Mouse (Mus musculus): ENCODE results near the gene Prpf31. TPM values are rescaled to one million over a fixed set of nuclear protein-coding genes. Genes with fewer than 3 reads are reported as not detected.
A peak's percentile ranks its signal among the peaks of the same experiment; 100 is the strongest.

The Prpf31 gene
- total and polyA plus RNA-seq, 2 experiments = 7.9 to 13.0 TPM

- Histone ChIP-seq H3K27ac (replicated peaks; ENCODE audit: insufficient read depth, low read depth, low read length) (0 out of 2 replicates have a peak overlapping the region, but pooled peaks have one; percentile 94), H3K4me1 (ENCODE audit: control insufficient read depth, insufficient read depth, low read length) (peaks cover 15% of the 10 kb centered on the region), H3K9ac (ENCODE audit: low read depth, low read length) (peak overlapping the region; percentile 98), H3K79me2 (ENCODE audit: control insufficient read depth, insufficient read depth, low read length) (peaks cover 24% of the 10 kb centered on the region), H3K27me3 (ENCODE audit: control insufficient read depth, insufficient read depth, low read length) (no peaks in the 10 kb centered on the region), H3K4me3 (ENCODE audit: insufficient read depth, low read depth, low read length) (peak overlapping the region; percentile 97), H3K36me3 (ENCODE audit: control insufficient read depth, insufficient read depth, low read length) (peaks cover 9% of the 10 kb centered on the region)
- DNase-seq (ENCODE audit: extremely low read depth, low read depth, low spot score) = no peak
- 10% methylated on average over 9 of the region's 9 CpGs for WGBS
- TF ChIP-seq POLR2A (IDR thresholded peaks at IDR 0.05; ENCODE audit: extremely low read depth, insufficient read depth, low read length) = no peak
- TF ChIP-seq CTCF (IDR thresholded peaks at IDR 0.05; ENCODE audit: low read depth, low read length) = no peak
Observed at GRCm38 (mm10) chr7:3646188-3646587, 16.4 kb downstream of the Prpf31 start.

DNA sequence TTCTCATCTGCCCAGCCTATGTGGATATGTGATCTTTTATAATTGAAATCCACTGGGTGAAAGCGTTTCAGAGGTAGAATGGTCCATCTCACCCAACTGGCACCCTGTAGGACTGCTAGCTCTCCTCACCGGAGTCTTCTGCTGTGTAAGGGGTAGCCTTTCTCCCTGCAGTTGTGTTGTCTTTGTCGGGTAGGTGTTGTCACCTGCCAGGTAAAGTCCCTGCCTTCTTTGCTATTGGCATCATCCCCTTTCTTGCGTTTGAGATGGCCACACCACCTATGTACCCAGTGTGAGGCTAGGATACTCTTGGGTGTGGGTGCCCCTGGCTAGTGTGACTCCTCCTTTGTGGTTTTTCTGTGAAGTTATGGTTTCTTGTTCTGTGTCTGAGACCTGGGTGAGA lies 16.9 kb downstream of the Prpf31 start:
- no peak for DNase-seq (ENCODE audit: extremely low read depth, low read depth, low spot score)
- no peaks in the 10 kb centered on the region for H3K27me3 ChIP-seq (ENCODE audit: control insufficient read depth, insufficient read depth, low read length)
- H3K4me1 ChIP-seq (ENCODE audit: control insufficient read depth, insufficient read depth, low read length) = peaks cover 15% of the 10 kb centered on the region
- no peak overlapping the region for H3K4me3 ChIP-seq (ENCODE audit: insufficient read depth, low read depth, low read length)
- peaks cover 24% of the 10 kb centered on the region for H3K79me2 ChIP-seq (ENCODE audit: control insufficient read depth, insufficient read depth, low read length)
- H3K27ac ChIP-seq (replicated peaks; ENCODE audit: insufficient read depth, low read depth, low read length) = no peak overlapping the region
- H3K9ac ChIP-seq (ENCODE audit: low read depth, low read length) = peak overlapping the region; percentile 21; the same call in 1 of the 2 replicates
- peaks cover 13% of the 10 kb centered on the region for H3K36me3 ChIP-seq (ENCODE audit: control insufficient read depth, insufficient read depth, low read length)
- WGBS = 59% methylated on average over 4 of the region's 4 CpGs
- no peak for TF ChIP-seq CTCF (IDR thresholded peaks at IDR 0.05; ENCODE audit: low read depth, low read length)
- no peak for TF ChIP-seq POLR2A (IDR thresholded peaks at IDR 0.05; ENCODE audit: extremely low read depth, insufficient read depth, low read length)

DNA sequence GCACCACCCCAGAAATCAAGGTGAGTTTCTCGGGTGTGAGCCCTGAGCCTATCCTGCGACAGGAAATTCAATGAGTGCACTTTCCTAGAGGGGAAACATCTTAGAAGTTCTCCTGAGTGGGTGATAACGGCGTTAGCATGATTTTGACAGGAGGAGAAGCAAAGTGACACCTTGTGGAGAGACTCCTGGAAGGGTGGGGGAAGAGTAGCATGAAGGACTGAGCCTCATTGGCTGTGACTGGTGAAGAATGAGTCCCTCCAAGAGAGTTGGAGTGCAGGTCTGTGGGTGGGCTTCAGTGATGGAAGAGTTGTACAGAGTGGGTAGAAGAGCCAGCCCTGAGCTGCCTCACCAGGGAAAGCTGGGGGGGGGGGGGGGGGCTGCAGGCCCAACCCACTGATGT lies 27.2 kb downstream of the Prpf31 start:
- 91% methylated on average over 4 of the region's 4 CpGs for WGBS
- Histone ChIP-seq H3K4me1 (ENCODE audit: control insufficient read depth, insufficient read depth, low read length) (no peaks in the 10 kb centered on the region), H3K36me3 (ENCODE audit: control insufficient read depth, insufficient read depth, low read length) (peaks cover 75% of the 10 kb centered on the region), H3K27me3 (ENCODE audit: control insufficient read depth, insufficient read depth, low read length) (no peaks in the 10 kb centered on the region), H3K4me3 (ENCODE audit: insufficient read depth, low read depth, low read length) (no peak overlapping the region), H3K27ac (replicated peaks; ENCODE audit: insufficient read depth, low read depth, low read length) (no peak overlapping the region), H3K79me2 (ENCODE audit: control insufficient read depth, insufficient read depth, low read length) (peaks cover 3% of the 10 kb centered on the region; the same call in 1 of the 2 replicates), H3K9ac (ENCODE audit: low read depth, low read length) (no peak overlapping the region)
- TF ChIP-seq POLR2A (IDR thresholded peaks at IDR 0.05; ENCODE audit: extremely low read depth, insufficient read depth, low read length) (no peak), CTCF (IDR thresholded peaks at IDR 0.05; ENCODE audit: low read depth, low read length) (no peak)
- DNase-seq (ENCODE audit: extremely low read depth, low read depth, low spot score) = no peak

- H3K36me3 ChIP-seq (ENCODE audit: control insufficient read depth, insufficient read depth, low read length) = peaks cover 75% of the 10 kb centered on the region
- 95% methylated on average over 14 of the region's 14 CpGs for WGBS
Observed at GRCm38 (mm10) chr7:3658578-3658977, 28.8 kb downstream of the Prpf31 start.

DNA sequence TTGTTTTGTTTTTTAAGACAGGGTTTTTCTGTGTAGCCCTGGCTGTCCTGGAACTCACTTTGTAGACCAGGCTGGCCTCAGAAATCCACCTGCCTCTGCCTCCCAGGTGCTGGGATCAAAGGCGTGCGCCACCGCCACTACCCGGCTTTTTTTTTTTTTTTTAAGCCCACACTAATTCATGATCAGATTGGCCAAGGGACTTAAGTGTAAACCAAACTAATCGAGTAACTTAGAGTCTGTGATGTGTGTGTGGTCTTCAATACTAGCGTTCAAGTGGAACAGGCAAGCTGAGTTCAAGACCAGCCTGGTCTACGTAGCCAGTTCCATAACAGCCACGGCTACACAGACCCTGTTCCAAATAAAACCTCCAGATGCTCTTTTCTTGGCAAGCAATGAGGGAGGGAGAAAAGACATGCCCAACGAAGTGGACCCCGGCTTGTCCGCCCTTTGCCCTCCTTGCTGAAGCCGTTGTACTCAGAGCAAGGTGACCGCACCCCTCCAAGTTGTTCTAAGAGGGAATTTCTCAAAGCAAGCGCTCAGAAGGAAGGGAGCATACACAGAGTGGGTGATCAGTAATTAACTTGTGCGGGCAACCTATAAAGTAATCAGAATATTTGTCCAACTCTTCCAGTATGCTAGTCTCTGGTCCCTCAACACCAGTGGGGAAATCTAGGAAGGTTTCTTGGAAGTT lies 34.9 kb downstream of the Prpf31 start:
- WGBS = 14% methylated on average over 15 of the region's 15 CpGs
- TF ChIP-seq CTCF (IDR thresholded peaks at IDR 0.05; ENCODE audit: low read depth, low read length) (no peak), POLR2A (IDR thresholded peaks at IDR 0.05; ENCODE audit: extremely low read depth, insufficient read depth, low read length) (no peak)
- H3K4me1 ChIP-seq (ENCODE audit: control insufficient read depth, insufficient read depth, low read length) = peaks cover 9% of the 10 kb centered on the region
- peak overlapping the region; percentile 81 for H3K27ac ChIP-seq (replicated peaks; ENCODE audit: insufficient read depth, low read depth, low read length)
- H3K79me2 ChIP-seq (ENCODE audit: control insufficient read depth, insufficient read depth, low read length) = peaks cover 3% of the 10 kb centered on the region; the same call in 1 of the 2 replicates
- peak overlapping the region; percentile 77 for H3K4me3 ChIP-seq (ENCODE audit: insufficient read depth, low read depth, low read length)
- H3K36me3 ChIP-seq (ENCODE audit: control insufficient read depth, insufficient read depth, low read length) = peaks cover 29% of the 10 kb centered on the region
- peak; percentile 53 for DNase-seq (ENCODE audit: extremely low read depth, low read depth, low spot score)
- peak overlapping the region; percentile 83 for H3K9ac ChIP-seq (ENCODE audit: low read depth, low read length)
- H3K27me3 ChIP-seq (ENCODE audit: control insufficient read depth, insufficient read depth, low read length) = no peaks in the 10 kb centered on the region

More at GRCm38 (mm10) chr7:3658578-3658977, 28.8 kb downstream of the Prpf31 start:
- H3K9ac ChIP-seq (ENCODE audit: low read depth, low read length) = no peak overlapping the region
- DNase-seq (ENCODE audit: extremely low read depth, low read depth, low spot score) = no peak
- H3K4me1 ChIP-seq (ENCODE audit: control insufficient read depth, insufficient read depth, low read length) = peaks cover 3% of the 10 kb centered on the region
- no peaks in the 10 kb centered on the region for H3K27me3 ChIP-seq (ENCODE audit: control insufficient read depth, insufficient read depth, low read length)
- H3K79me2 ChIP-seq (ENCODE audit: control insufficient read depth, insufficient read depth, low read length) = peaks cover 3% of the 10 kb centered on the region; the same call in 1 of the 2 replicates
- H3K4me3 ChIP-seq (ENCODE audit: insufficient read depth, low read depth, low read length) = no peak overlapping the region
- no peak overlapping the region for H3K27ac ChIP-seq (replicated peaks; ENCODE audit: insufficient read depth, low read depth, low read length)
- TF ChIP-seq POLR2A (IDR thresholded peaks at IDR 0.05; ENCODE audit: extremely low read depth, insufficient read depth, low read length) (no peak), CTCF (IDR thresholded peaks at IDR 0.05; ENCODE audit: low read depth, low read length) (no peak)

Measured in liver, adult 2 months (tissue).